Mouse (Mus musculus) bone marrow, adult 2 months (tissue): ENCODE measurements at regions not wholly inside any gene's neighbourhood (a gene's known extent, or its start where the extent isn't known, plus 50 kb on each side); places are given as distances from the start of the nearest gene placed in this dataset.

Source experiments
- H3K27ac ChIP-seq: fragments of 200-500 bp; 2 replicates; pipeline ENCODE4 v1.5.1; 2012; ENCODE audit warnings: low read depth, mild to moderate bottlenecking, control low read depth, inconsistent platforms, low read length; ENCODE audit not compliant: control insufficient read depth, poor library complexity, insufficient read depth
- H3K4me1 ChIP-seq: fragments of 200-500 bp; 2 replicates; pipeline ENCODE4 v1.6.1; 2011; ENCODE audit warnings: low read length; ENCODE audit not compliant: control insufficient read depth, insufficient read depth
- H3K4me3 ChIP-seq: fragments of 200-500 bp; replicated peaks from 2 replicates; pipeline ENCODE3; 2011; ENCODE audit warnings: mild to moderate bottlenecking, low read depth, low read length, control low read depth; ENCODE audit not compliant: control insufficient read depth
- CTCF ChIP-seq: fragments of 200-500 bp; IDR thresholded peaks from 2 replicates; pipeline ENCODE4 v1.5.1; 2011; ENCODE audit warnings: low read length, control low read depth; ENCODE audit not compliant: control insufficient read depth, insufficient read depth
- POLR2A ChIP-seq: fragments of 200-500 bp; IDR thresholded peaks from 2 replicates; pipeline ENCODE4 v1.6.1; 2011; ENCODE audit warnings: low read depth, mild to moderate bottlenecking, control low read depth, low read length, borderline replicate concordance; ENCODE audit not compliant: control insufficient read depth
- WGBS: fragments of 180-500 bp; shearing (Covaris S2); methylation state at CpG from one replicate; pipeline ENCODE4 v1.1.7; 2018; 5-methylcytosine and 5-hydroxymethylcytosine counted together

DNA sequence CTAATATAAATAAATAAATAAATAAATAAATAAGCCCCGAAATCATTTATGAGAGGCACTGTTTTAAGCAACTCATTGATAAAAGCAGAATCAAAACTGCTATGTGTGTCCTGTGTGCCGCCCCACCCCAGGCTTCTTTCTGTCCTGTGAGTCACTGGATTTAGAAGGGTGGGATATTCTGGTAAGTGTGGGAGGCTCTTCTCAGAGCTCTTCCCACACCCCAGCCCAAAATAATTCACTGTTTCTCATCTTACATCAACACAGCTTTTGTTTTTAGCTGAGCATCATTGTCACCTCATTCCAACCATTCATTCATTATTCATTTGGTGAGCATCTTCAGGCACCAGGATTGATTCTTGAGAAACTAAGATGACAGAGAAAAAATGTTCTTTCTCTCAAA lies 118.4 kb downstream of the Barx2 start:
- 81% methylated on average over 2 of the region's 2 CpGs for WGBS
- TF ChIP-seq POLR2A (no peak), CTCF (no peak)
- H3K4me3 ChIP-seq: no peak overlapping the region
- H3K4me1 ChIP-seq: no peaks in the 10 kb centered on the region
- H3K27ac ChIP-seq: no peak overlapping the region

DNA sequence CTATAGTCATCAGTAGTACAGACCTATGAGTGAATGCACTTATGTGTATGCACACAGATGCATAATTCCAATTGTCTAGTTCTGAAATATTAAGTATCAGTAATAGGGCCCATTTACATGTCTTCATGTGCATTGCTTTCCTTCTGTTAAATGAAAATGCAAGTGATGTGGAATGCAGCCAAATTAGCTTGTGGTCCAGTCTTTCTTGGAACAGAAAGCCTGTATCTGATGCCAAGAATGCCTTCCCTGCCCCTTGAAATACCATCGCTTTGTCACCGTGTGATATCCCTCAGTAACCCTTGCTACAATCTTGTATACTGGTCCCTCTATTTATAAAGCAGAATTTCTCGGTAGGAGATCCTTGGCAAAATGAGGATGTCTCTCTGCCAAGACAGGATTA lies 137.3 kb downstream of the Barx2 start:
- Histone ChIP-seq H3K4me1 (no peaks in the 10 kb centered on the region), H3K27ac (no peak overlapping the region), H3K4me3 (no peak overlapping the region)
- WGBS: 83% methylated on average over 3 of the region's 3 CpGs
- TF ChIP-seq CTCF (no peak), POLR2A (no peak)

DNA sequence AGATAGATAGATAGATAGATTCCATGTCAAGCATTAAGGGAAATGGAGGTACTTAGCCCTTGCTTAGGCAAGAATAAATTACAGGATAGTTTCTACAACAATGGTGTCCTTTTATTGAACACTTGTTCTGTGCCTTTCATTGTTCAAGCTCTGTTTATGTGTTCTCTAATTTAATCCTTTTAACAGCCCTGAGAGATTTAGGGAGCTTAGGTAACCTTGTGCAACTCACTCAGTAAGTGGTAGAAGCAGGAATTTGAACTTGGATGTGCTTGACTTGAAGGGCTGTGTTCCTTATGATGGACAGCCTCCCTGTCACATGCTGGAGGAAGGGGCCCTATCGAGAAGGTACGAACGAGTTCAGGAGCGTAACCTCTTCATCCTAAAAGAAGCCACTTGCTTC lies 147.9 kb downstream of the Barx2 start:
- 86% methylated on average over 4 of the region's 4 CpGs for WGBS
- Histone ChIP-seq H3K27ac (no peak overlapping the region), H3K4me1 (no peaks in the 10 kb centered on the region), H3K4me3 (no peak overlapping the region)
- TF ChIP-seq CTCF (no peak), POLR2A (no peak)

DNA sequence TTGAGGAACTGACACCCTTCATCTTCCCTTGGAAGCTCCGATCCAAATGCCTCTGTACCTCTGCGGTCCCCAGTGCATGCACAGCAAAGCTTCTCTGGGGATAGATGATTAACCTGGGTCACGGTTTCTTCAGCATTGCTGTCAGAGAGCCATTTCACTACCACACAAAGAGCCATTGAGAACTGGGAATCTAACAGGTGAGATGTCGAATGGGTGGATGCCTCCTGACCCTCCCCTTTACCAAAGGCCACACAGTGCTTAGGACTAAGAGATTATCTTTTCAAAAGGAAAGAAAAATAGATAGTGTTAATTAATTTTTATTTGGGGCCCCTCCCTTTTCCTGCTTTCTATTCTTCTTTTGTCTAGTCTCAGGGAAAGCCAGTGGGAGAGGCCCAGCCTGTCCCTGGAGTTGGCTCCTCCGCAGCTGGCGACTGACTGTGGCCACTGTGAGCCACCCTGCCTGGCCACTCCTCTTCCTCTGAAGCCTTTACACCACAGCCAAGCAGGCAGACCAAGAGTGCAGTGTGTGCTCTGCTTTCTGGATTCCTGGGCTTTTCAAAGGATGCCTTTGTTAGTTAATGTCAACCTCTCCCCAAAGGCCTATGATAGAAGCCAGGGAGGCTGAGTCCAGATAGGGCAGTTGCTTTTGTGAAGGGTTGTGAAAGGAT lies 155.2 kb downstream of the Barx2 start:
- WGBS: 73% methylated on average over 6 of the region's 6 CpGs
- H3K4me3 ChIP-seq: no peak overlapping the region
- no peaks in the 10 kb centered on the region for H3K4me1 ChIP-seq
- TF ChIP-seq CTCF: no peak
- no peak for TF ChIP-seq POLR2A
- no peak overlapping the region for H3K27ac ChIP-seq

DNA sequence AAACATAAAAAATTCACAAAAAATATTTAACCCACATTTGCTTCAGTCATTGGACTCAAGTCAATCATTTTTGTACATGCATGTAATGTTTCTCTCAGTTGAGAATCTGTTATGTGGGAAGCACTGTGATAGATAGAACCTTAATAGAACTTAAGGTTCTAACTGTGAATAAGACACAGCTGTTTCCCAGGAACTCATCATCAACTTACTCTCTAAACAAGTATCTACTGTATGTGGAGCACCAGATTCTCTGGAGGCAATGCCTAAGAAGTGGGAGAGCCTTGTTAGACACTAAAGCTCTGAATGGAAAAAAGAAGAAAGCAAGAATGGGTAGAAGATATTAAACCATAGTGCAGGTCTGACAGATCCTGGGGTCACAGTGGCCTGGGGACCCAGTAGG lies 182.8 kb downstream of the Barx2 start:
- no peak for TF ChIP-seq POLR2A
- no peak for TF ChIP-seq CTCF
- no peaks in the 10 kb centered on the region for H3K4me1 ChIP-seq
- no peak overlapping the region for H3K4me3 ChIP-seq
- no peak overlapping the region for H3K27ac ChIP-seq

DNA sequence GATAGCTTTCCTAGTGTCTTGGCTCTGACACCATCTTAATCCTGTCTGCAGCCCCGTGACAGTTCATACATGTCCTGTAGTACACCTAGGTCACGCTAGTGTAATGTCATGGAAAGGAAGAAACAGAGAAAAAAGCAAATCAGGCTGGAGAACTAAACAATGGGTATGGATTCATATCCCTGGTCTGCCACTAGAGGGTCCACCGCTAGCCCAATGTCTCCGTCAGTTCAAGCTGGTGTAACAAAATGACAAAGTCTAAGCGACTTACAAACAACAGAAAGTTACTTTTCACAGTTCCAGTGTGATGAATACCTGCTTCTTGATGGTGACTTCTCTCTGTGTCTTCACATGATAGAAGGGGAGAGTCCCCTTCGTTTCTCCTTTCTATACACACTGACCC lies 194.0 kb downstream of the Barx2 start:
- H3K4me1 ChIP-seq: no peaks in the 10 kb centered on the region
- H3K4me3 ChIP-seq: no peak overlapping the region
- TF ChIP-seq CTCF (no peak), POLR2A (no peak)
- 61% methylated on average over 6 of the region's 6 CpGs for WGBS
- H3K27ac ChIP-seq: no peak overlapping the region

DNA sequence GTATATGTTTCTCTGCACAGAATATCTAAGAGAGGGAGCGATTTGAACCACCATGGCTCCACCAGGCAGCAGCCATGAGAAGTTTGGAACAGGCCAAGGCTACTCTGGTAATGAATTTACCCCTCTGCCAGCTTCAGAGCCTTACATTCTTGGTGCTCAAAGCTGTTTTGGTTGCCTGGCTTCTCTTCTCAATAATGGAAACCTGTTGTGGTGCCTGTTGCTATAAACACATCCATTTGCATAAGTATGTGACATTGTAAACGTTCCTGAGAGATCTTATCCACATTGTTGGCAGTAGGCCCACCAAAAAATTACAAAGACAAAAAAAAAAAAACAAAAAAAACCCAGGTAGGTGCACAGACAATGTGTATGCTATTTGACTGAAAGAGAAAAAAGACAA lies 203.2 kb downstream of the Barx2 start:
- WGBS: 44% methylated on average over 2 of the region's 2 CpGs
- no peak for TF ChIP-seq POLR2A
- no peak for TF ChIP-seq CTCF
- no peak overlapping the region for H3K4me3 ChIP-seq
- H3K27ac ChIP-seq: no peak overlapping the region
- no peaks in the 10 kb centered on the region for H3K4me1 ChIP-seq

DNA sequence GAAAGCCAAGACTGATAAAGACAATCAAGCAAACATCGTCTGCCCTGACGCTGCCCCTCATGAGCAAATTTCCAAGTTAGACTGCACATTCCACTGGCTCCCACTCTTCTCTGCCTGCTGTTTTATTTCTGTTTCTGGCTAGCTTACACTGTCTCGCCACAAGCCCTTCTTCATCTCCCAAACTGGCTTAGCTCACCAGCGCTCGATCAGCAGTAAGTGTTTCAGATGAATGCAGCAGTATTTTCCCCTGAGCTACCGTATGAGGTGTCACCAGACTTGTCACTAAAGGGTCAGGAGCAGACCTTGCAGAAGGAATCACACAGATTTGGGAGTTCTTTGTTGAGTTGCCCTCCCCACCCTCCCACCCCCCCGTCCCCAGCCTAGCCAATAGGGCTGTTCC lies 206.6 kb downstream of the Barx2 start:
- H3K4me1 ChIP-seq: no peaks in the 10 kb centered on the region
- WGBS: 76% methylated on average over 6 of the region's 7 CpGs
- no peak overlapping the region for H3K4me3 ChIP-seq
- H3K27ac ChIP-seq: no peak overlapping the region
- TF ChIP-seq CTCF (no peak), POLR2A (no peak)

DNA sequence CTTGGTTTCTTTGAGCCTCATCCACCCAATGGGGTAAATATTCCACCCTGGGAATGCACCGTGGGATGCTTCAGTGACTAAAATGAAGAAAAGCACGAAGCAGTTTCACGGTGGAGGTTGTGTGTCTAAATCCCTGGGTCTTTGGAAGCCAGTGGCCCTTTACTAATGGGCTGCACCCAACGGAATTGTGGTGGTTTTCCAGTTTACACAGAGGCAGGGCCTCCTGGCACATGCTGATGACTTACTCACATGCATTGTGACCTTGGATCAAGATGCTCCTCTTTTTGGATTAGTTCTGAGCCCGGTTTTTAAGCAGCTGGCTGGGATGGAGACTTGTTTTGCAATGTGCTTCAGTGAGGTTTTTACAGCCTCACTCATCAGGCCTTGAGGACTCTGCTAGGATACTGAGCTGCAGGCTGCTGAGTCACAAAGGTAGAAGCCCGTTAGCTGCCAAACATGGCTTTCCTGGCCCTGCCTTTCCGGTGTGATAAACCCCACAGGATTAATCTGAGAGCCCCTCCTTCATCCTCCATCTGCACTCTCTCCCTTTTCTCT lies 222.3 kb downstream of the Barx2 start:
- Histone ChIP-seq H3K27ac (no peak overlapping the region), H3K4me3 (no peak overlapping the region), H3K4me1 (no peaks in the 10 kb centered on the region)
- 72% methylated on average over 7 of the region's 7 CpGs for WGBS
- TF ChIP-seq CTCF: no peak
- no peak for TF ChIP-seq POLR2A
